Comparison of ENCODE assay signal across 7 mouse cellular contexts in the genomic region with DNA sequence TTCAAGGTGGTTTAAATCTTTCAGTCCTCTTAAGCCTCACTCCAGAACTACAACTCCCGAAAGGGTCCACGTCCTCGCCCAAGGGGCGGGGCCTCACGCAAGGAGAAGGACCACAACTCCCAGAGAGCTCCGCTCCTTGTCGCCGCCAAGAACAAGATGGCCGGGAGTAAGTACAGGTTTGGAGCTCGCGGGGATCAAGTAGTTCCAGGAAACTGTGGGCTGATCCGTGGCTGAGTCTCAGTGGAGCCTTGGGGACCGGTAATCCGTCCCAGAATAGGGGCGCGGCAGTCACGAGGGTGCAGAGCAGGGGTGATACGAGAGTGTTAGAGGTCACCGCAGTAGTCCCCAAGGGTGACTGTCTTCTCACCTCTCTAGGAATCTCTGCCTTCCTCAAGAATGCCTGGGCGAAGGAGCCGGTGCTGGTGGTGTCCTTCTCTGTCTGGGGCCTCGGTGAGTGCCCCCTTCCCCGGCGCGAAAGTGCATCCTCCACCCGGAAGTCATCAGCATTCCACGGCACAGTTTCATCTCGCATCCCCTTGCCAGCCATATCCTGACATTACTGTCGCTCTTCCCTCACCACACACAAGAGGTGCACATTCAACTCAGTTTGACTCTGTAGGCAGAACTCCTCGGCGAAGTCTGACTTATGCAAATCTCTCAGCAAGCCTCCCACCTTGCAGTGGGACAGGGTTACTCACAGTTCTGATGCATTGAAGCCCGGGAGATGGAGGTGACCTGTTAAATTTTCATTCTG. TPM values are rescaled to one million over a fixed set of nuclear protein-coding genes. Genes with fewer than 3 reads are reported as not detected.
DNase-seq lines count a peak whose midpoint lies in the region; ATAC-seq lines count a peak whose summit lies in the region.

A gene (plus strand): TSS at position 132 of the 754 bp plus-strand sequence.

- peak; percentile 74 to 76 for DNase-seq in adrenal gland, adult 18-20 months (ENCODE audit: low spot score in 2 of 2)
- DNase-seq in embryo, embryonic 10.5 days (ENCODE audit: low spot score): peak; percentile 92
- DNase-seq in gastrocnemius, postnatal 14 days: peak; percentile 88
- DNase-seq in left cerebral cortex, postnatal 10 days (ENCODE audit: extremely low spot score in 1 of 2, low spot score in 2 of 2): peak; percentile 88 to 94
- peak; percentile 90 for DNase-seq in right cerebral cortex, postnatal 25 days

- intact Hi-C loops in gastrocnemius, postnatal 14 days (cut with DNase I; ENCODE audit: low total_unique reads): no loop called here
- intact Hi-C loops in left cerebral cortex, postnatal 10 days (cut with DNase I): no loop called here

- ATAC-seq in inflammation-experienced regulatory T-cells, adult 6 months: peak; percentile 100
- ATAC-seq in megakaryocyte-erythroid progenitor cell, adult 5-6 weeks (replicated peaks; ENCODE audit: low FRiP score, low TSS enrichment, poor library complexity, severe bottlenecking): peak; percentile 98

RNA-seq across cellular contexts. Expression of the gene that starts here (rescaled TPM):
- 100 to 1,000 TPM; 743 to 913 TPM for total RNA-seq in adrenal gland, adult 18-20 months (2021)
- 100 to 1,000 TPM; 731 to 849 TPM for total RNA-seq in gastrocnemius, postnatal 14 days (2021)
- 100 to 1,000 TPM; 608 to 774 (median 726) TPM for polyA plus RNA-seq in inflammation-experienced regulatory T-cells, adult 6 months (2017; shearing (Covaris generic))
- 100 to 1,000 TPM; 531 to 541 TPM for total RNA-seq in left cerebral cortex, postnatal 10 days (2021)
- total RNA-seq in megakaryocyte-erythroid progenitor cell, adult 5-6 weeks (2014; fragmentation: Nextera tagmentation): 427 and 468 TPM in 2 replicates
- 170 and 216 TPM in 2 replicates for total RNA-seq in megakaryocyte-erythroid progenitor cell, adult 5-6 weeks (2017)

Comparison
In these comparisons a context has a peak if more than half of its experiments do, and no peak if none do; other contexts are left out.
1. Peak in every context shown above with its lines: DNase-seq and ATAC-seq.